Mouse (Mus musculus): Measurements from ENCODE around the gene Prepl.

DNA sequence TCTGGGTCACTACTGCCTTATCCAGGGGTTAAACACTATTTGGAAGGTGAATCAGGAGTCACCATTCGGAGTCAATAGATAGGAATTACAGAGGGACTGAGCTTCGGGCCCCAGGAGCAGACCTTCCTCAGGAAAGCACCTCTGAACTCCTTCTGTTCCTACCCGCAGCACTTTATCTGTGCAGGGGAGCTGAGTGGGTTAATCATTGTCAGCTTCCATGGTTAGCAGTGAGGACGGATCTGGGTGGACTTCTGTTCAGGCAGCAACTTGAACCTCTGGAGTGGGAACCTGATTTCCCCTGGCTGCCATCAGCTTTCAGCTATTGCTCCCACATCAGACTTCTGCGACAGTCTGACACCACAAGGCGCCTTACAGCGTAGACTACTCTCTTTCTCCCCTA lies 49.1 kb downstream of the Prepl start:
- TF ChIP-seq CTCF (IDR thresholded peaks at IDR 0.05; ENCODE audit: low read depth, low read length): no peak
- no peak for TF ChIP-seq POLR2A (IDR thresholded peaks at IDR 0.05; ENCODE audit: extremely low read depth, insufficient read depth, low read length)
